Mouse (Mus musculus): Measurements from ENCODE around the gene Taf1d.

DNA sequence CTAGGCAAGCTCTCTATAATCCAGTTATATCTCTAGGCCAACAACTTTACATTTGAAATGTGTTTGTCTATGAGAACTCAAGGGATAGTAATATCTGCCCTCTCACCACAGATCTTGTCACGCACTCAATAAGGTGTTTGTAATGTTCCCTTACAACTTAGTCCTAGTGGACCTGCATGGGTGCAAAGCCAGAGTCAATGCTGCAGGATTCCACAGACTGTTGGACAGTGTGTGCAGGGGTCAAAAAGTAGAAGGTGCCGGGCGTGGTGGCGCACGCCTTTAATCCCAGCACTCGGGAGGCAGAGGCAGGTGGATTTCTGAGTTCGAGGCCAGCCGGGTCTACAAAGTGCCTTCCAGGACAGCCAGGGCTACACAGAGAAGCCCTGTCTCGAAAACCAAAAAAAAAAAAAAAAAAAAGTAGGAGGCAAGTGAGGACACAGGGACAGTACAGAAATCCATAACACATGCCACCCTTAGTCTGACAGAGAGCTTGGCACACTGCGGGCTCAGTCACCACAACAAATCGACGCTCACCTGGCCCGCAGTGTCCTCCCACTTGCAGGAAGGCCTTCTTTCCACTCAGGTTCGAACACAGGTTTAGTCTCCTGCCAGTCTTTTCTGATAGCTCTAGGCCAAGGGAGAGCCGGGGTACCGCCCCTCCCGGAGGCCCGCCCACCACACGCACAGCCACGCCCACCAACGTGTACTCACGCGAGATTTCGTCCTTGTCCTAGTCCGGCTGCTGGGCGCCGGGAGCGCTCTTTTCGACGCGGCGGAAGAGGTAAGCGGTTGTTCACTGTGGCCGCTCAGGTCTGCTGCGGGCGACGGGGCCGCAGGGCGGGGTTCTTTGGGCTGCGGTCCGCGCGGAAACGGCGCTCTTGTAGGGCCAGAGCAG lies at the start of gene Taf1d:
- peak; percentile 76 for TF ChIP-seq POLR2A (IDR thresholded peaks at IDR 0.05; ENCODE audit: borderline replicate concordance, extremely low read depth, insufficient read depth, insufficient read length, poor library complexity, severe bottlenecking)
- no peak for TF ChIP-seq CTCF (IDR thresholded peaks at IDR 0.05; ENCODE audit: borderline replicate concordance, extremely low read depth, insufficient read depth, insufficient read length)
